Mouse (Mus musculus) right cerebral cortex, adult 18-20 months (tissue): ENCODE data around the gene Hykk.
A peak's percentile ranks its signal among the peaks of the same experiment; 100 is the strongest.
"Not testable (repeated sequence)": the region's sequence is repeated elsewhere in the genome, so short reads cannot be mapped to it uniquely, and the experiment has no call there.

ENCODE experiments used
- DNase-seq: peaks from one replicate; pipeline ENCODE4 v3.0.0; 2022; ENCODE audit warnings: mixed read lengths

Hykk gene

DNA sequence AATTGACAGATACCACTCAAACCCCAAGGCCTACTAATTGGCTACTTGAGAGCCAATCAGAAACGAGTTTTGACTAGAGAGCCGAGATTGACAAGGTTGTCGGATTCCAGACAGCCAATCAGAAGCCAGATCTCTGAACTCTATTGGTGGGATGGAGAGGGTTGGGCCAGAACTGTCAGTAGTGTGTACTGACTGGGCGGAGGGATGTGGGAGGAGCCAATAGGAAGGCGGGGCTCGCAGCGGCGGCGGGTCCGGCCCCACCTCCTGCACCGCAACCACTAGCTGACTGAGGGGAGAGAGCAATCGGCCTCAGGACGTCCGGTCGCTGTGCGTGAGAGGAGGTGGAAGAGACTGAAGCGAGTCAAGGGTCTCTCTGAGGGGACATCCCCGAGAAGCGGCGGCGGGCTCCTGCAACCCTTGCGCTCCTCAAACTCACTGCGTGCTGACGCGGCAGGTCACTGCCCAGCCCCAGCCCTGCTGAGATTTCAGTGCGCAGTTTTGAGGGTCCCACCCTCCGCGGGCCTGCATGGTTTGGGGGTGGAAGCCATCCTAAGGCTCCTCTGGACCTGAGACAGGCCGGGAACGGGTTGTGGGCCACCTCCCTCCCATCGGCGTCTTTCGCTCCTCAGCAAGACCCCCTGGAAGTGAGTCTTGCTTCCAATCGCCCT, at the start of gene Hykk:
Gene Hykk (plus strand): TSS at position 274 of the 668 bp plus-strand sequence.
- peak; percentile 94 for DNase-seq

DNA sequence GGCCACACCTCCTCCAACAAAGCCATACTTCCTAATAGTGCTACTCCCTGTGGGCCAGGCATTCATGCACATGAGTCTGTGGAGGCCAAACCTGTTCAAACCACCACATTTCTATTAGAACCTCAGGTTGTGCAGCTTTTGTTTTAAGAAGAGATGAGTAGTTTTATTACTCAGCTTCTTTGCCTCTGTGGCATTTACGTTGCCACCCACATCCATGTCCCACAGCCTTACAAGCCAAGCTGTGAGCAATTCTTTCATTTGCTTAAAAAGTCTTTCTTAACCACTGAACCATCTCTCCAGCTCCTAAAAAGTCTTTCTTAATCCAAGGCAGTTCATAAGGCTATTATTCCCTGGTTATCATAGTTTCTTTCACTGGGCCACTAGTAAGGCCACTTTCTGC, 38.3 kb upstream of the Hykk start:
- peak; percentile 8 for DNase-seq

DNA sequence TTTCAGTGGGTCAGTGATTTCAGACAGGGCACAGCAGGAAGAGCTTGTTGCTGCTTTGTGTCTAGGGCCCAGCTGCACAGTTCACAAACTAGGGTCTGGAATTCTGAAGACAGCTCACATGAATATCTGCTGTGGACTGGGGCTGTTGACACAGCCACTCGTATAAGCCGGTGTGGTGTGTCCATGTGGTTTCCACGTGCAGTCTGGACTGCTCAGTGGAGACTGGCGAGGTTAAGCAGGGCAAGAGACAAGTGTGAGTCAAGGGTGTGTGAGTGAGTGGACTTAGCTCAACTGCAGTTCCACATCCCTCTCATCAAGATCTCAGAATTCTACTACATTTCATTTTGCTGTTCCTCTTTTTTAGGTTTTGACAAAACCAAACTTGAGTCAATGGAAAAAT, 25.0 kb upstream of the Hykk start:
- no peak for DNase-seq

DNA sequence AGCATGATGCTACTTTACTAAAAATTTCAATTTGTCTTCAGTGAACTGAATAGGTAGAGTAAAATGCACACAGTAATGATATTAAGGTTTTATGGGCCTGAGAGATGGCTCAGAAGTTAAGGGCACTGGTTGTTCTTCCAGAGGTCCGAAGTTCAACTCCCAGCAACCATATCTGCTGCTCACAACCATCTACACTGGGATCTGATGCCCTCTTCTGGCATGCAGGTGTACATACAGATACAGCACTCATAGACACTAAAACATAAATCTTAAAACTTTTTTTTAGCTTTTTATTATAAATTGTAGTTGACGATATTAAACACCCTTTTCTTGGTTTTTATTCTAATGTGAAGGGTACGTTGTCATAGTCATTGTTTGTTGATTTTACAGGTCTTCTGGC, 20.0 kb upstream of the Hykk start:
- no peak for DNase-seq

DNA sequence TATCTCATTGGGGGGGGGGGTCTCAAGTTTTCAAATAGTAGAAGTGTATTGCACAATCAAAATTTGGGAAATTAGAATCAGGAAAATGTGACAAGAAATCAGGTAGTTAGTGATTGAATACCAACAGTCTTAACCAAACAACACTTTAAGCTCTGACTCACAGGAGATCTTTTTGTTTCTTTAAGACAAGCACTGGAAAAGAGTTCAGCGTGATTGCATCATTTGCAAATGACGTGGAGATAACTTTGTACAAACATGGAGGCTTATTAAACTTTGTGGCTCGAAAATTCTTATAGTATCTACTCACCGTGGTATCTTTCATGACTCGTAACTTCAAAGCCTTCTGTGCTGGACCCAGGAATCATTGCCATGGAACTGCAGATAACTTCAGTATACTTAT, 7.6 kb upstream of the Hykk start:
- DNase-seq, result no peak

DNA sequence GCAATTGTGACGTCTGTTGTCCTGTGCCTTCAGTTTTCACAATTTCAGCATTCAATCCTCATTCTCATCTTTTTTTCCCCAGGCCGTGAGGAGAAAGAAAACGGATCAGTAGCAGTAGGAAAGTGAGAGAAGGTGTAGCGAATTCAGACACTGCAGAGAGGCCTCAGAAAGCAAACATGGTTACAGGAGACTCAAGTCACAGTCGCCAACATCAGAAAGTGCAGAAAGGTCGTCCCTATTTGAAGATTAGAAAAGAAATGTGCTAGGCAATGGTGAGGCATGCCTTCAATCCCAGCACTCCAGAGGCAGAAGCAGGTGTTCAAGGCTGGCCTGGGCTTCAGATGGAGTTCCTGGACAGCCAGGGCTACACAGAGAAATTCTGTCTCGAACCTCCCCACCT, 1.5 kb upstream of the Hykk start:
- DNase-seq, result no peak

DNA sequence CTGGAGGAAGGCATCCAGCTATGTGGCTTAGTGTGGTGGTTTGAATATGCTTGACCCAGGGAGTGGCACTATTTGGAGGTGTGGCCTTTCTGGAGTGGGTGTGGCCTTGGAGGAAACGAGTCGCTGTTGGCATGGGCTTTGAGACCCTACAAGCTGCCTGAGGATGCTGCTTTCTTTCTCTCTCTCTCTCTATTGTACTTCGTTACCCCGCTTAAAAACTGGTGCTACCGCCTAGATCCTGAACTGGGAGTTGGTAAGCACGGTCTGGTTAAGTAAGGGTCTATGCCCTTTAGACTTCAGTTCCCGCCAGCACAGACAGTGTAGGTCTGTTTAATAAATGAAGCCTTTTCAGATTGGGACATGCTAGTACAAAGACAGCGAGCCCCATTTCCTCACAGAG, 682 bp upstream of the Hykk start:
- no peak for DNase-seq

DNA sequence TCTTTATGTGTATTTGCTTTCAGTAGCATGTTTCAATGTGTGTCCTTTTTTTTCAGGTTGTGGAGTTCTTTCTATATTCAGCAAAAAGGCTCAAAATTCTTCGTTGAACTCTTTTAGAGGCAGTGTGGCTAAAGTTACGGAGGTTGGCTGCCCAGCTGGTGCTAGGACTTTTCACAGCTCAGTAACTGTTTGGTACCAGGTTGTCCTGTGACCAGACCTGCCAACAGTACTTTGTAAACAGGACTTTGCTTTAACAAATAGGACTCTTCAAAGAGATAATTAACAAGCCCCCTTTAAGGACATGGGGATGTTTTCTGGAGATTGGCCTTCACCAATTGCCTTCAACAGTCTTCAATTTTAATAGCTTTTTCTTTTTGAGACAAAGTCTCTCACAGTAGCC, 1.1 kb downstream of the Hykk start:
- DNase-seq, result no peak

DNA sequence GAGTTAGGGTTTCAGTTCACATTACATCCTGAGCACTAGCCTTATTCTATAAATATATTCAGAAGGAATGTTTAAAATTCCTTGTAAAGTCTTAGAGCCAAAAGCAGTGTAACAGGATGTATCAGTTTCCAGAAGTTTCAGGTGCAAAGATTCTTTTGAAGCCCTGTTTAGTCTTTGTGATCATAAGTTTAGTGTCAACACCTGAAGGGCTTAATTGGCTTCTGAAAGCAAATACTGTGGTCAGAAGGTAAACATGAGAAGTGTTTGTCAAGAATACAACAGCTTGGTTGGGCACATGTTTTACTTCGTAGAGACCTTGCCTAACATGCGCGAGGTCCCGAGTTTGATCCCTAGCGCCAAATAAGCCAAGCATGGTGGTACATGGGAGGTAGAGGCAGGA, 1.7 kb downstream of the Hykk start:
- no peak for DNase-seq

DNA sequence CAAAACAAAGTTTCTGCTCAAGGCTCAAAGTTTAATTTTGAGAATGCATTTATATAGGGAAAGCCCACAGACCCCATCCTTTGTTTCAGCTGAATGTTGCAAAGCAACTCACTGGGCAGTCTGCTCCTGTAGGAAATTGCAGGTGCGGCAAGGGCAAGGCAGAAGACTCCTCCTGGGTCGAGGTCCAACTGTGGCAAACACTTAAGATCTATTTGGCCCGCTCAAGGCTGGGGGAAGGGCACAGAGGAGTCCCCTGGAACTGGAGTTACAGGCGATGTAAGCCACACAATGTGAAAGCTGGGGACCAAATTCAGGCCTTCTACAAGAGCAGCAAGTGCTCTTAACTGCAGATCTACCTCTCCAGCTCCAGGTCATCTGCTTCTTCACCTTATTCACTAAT, 2.9 kb downstream of the Hykk start:
- no peak for DNase-seq

DNA sequence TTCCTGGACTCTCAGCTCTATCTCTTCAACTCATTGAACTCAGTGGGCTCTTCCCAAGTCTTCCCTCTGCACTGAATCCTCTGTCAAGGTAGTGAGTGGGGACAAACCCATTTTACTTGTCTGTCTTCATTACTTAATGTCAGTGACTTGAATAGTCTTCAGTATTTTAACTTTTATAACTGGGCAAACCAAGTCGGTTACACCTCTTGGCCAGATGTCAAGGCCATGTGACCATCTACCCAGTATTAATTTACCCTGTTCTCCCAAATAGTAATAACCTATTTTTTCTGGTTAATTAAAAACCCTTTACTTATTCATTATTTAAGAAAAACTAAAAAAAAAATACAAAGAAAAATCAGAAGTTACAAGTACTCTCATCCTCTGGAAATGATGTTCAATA, 13.7 kb downstream of the Hykk start:
- no peak for DNase-seq

DNA sequence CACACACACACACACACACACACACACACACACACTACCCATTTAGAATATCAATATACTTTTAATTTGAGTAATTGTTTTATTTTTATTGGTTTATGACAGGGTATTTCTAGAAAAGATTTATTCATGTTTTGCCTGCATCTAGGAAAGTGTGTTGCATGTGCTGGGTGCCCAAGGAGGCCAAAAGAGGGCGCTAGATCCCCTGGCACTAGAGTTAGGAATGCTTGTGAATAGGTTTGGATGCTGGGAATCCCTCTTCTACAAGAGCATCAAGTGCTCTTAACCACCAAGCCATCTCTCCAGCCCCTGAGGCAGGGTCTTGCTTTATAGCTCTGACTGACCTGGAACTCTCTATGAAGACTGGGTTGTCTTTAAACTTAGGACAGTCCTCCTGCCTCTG, 14.7 kb downstream of the Hykk start:
- no peak for DNase-seq

DNA sequence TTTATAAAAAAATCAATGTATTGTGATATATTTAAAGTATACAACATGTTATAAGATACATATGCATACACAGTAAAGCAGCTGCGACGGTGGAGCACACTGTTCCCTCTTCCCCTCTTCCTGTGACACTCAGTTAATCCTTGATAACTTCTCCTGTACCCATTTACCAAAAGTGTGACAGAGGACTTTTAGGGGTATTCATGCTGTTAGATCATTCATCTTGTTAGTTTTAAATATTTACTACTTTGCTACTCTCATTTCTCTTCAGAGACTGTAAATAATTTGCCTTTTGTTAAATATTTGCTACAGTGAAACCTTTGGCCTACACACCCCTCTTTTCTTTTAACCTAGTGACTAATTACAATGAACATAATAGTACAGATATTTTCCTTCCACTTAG, 15.3 kb downstream of the Hykk start:
- no peak for DNase-seq

DNA sequence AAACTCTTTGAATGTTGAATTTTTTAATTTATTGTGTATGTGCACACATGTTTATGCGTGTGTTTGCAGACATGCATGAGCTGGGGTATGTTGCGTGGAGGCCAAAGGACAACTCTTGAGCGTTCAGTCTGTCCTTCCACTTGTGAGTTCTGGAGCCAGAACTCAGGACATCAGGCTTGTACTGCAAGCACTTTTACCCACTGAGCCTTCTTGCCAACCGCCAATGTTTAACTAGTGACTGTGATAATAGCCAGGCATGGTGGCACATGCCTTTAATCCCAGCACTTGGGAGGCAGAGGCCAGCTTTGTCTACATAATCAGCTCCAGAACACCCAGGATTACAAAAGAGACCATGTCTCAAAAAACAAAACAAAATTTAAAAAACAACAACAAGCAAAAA, 25.0 kb downstream of the Hykk start:
- DNase-seq, result no peak

DNA sequence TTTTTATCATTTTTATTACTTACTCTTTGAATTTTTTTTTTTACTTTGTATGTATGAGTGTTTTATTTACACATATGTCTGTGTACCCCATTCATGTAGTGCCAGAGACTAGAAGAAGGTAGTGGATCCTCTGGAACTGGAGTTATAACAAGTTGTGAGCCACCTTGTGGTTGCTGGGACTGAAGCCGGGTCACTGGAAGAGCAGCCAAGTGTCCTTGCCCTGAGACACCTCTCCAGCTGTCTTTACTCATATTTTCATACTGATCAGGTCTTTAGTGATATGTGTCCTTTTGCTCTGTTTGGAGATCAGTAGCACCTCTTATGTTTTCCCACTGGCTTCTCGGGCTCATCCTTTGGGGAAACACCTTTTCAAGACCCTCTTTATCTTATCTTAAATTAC, 27.4 kb downstream of the Hykk start:
- no peak for DNase-seq

DNA sequence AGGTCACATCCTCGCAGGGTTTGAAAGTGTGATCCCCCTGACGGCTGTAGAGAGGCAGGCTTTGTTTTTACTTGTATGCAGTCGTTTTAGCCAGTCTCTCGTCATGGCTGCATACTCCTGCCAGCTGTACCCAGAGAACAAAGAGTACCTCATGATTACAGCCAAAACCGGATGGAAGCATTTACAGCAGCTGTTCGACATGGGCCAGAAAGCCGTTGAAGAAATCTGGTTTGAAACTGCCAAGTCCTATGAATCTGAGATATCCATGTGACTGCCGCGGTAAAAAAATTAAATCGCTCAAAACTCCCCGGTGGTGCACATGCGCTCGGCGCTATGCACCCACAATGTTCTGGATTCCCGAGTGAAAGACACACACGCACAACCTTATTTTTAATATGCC, 29.2 kb downstream of the Hykk start:
- no peak for DNase-seq

DNA sequence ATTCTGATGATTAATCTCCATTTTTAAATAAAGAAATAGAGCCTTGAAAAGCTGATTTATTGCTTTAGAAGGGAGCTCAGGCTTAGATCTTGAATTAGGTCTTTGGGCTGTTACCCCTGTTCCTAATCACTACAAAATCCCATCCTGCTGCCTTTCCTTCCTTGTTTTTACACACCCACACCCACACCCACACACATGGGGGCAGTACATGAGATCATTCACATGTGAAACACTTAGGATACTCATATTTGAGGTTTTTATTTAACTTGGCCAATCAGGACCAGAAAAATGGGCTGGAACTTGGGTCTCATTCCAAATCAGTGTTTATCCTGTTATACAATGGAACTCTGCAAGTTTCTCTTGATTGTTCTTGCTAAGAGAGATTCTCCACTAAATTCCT, 32.4 kb downstream of the Hykk start:
- DNase-seq, result no peak

DNA sequence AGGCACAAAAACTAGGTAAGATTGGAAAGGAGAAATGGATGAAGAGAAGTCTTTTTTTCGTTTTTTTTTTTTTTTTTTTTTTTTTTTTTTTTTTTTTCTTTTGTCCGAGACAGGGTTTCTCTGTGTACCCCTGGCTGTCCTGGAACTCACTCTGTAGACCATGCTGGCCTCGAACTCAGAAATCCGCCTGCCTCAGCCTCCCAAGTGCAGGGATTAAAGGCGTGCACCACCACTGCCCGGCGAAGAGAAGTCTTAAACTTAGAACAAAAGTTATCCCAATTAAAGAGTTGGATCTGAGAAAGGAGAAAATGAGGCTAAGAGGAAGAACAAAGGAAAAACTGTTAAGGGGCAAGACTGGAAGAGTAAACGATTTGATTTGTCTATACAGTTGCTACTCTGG, 33.1 kb downstream of the Hykk start:
- not testable (repeated sequence) for DNase-seq

DNA sequence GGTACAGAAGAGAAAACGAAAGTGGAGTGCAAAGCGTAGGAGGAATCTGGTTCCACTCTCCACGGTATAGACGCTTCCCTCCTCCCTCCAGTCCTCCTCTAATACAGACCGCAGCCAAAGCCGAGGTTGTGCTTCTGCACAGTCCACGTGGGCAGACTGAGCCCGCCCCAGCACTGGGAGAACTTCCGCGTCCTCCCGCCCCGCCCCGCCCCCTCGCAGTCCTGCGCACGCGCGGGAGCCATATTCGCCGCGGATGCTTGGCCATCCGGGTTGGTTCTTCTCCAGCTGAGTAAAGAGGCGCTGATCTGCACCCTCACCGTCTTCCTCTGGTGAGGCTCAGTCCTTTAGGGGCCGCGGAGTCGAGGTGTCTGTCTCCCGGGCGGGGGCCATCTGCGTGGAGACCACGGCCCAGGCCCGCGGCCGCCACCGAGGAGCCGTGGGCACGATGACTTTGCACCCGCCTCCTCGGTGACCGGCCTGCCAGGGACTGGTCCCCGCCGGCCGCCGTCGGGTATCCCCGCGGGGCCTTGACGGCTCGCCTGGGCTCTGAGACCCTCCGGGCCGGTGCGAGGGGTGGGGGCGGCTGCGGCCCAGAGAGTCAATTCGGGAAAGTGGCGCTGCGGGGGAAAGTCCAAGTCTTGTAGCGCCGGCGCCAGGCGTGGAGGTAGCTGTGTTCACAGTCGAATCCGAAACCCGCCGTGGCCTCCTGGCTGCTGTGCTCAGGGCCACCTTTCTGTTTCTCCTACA, 33.7 kb downstream of the Hykk start, which contains the start of the genes Psma4 and AY074887:
Gene Psma4 (plus strand): TSS at position 216 of the 747 bp plus-strand sequence.
Gene AY074887 (minus strand): TSS at position 424 of the 747 bp plus-strand sequence.
- peak; percentile 90 for DNase-seq

DNA sequence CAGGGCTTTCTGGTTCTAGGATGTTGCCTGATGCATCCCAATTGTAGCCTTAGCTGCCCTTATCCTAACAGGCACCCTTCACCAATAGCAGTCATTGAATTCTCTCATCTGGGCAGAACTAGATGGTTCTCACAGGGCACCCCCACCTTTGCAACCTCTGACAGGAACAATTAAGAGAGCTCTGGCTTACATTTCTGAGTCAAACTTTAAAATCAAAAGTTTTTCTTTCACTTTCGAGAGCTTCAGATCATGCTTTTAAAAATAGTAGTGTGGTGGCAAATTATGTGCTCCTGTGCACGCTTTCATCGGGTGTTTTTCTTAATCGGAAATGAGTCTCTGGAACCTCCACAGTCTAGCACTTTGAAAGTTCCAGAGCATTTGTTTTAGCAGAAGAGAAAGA, 44.0 kb downstream of the Hykk start:
- DNase-seq, result no peak

DNA sequence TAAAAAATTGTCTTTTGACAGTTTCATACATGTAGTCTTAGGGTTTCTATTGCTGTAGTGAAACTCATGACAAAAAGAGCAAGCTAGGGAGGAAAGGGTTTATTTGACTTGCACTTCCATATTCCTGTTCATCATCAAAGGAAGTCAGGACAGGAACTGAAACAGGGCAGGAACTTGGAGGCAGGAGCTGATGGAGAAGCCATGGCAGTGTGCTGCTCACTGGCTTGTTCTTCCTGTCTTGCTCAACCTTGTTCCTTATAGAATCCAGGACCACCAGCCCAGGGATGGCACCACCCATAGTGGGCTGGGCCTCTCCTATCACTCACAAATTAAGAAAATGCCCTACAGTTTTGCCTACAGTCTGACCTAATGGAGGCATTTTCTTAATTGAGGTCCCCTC, 46.6 kb downstream of the Hykk start:
- no peak for DNase-seq

DNA sequence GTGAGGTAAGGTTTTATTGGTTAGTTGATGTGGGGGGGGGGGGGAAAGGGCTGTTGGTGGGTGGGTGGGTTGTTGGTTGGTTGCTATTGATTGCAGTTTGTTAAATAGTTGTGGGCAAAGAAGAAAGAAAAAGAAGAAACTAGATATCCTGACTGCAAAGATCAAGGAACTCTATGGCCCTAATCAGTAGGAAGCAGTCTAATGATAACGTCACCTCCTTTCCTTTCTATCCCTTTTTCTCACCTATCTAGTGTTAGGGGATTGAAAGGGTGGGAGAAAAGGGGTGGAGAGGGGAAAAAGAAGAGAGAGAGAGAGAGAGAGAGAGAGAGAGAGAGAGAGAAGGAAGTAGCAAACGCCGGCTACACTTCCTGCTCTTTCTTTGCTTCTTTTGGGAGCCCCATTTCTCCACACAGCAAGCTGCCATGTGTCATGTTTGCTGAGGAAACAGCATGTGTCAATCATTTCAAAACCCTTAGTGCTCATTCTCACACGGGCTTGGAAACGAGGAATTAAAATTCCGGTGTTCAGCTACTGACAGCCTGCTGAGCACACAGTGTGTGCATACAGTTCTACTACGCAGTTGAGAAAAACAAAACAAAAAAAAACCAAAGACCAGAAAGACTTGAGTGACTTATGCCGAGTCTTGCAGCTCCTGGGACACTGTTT, 53.0 kb downstream of the Hykk start:
- DNase-seq, result no peak

DNA sequence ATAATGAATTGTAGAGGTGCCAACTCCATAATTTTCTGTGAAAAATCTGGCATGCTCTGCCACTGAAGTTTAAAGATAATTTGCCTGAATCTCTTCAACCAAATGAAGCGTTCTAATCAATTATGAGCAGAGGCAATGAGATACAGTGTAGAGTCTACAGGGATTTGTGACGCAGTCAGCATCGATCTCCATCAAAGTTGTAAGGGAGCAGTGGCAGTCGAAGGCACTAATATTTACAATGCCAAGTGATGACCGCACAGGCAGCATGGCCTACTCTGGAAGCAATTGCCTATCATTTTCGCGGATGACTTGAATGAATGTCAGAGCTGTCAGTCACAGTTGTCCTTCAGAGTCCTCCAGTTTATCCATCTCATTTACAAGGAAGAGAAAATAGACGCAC, 63.6 kb downstream of the Hykk start, which contains the start of gene Chrna5:
Gene Chrna5 (plus strand): TSS at position 207 of the 400 bp plus-strand sequence.
- DNase-seq, result no peak
